Comparison of ENCODE assay signal across 11 mouse cellular contexts in the genomic region with DNA sequence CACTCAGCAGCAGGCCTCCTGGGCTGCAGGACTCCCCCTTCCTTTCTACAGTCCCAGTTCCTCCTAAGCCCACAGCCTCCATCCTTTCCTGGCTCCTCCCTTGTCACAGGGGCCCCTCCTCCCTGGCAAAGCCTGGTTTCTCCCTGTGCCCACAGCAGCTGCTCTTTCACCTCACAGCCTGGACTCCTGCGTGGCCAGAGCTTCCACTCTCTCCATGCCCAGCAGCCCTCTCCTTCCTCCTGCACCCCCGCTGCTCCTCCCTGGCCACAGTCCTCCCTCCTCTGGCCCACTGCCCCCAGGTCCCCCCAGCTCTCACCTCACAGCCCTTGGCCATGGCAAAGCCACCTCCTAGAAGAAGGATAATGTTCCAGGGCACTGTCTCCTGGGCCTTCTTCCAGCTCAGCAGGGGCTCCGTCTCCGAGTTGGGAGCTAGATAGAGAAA. TPM values are rescaled to one million over a fixed set of nuclear protein-coding genes. Genes with fewer than 3 reads are reported as not detected.
A peak's percentile ranks its signal among the peaks of the same experiment; 100 is the strongest.
DNase-seq lines count a peak whose midpoint lies in the region; ATAC-seq lines count a peak whose summit lies in the region.
"Had no signal": no experiment of that assay in that cellular context is flagged by ENCODE, and none has a peak within 500 bp of the region (broad histone marks: within the 10 kb centered on the region; RNA-seq: fewer than 3 reads in every experiment).

No protein-coding gene starts in this region.

- no peak overlapping the region for H3K4me2 ChIP-seq in hindbrain, embryonic 14.5 days (replicated peaks)
- H3K4me2 ChIP-seq in midbrain, embryonic 12.5 days (replicated peaks) = no peak overlapping the region
- no peak overlapping the region for H3K4me2 ChIP-seq in kidney, embryonic 14.5 days (replicated peaks; ENCODE audit: low read depth, low read length)

- no peaks in the 10 kb centered on the region for H3K9me3 ChIP-seq in hindbrain, embryonic 14.5 days (ENCODE audit: control insufficient read depth, low read length)
- H3K9me3 ChIP-seq in midbrain, embryonic 12.5 days = no peaks in the 10 kb centered on the region
- H3K9me3 ChIP-seq in kidney, embryonic 14.5 days (ENCODE audit: control insufficient read depth, low read length) = no peaks in the 10 kb centered on the region

- peaks cover 20% of the 10 kb centered on the region; the same call in 1 of the 2 replicates for H3K4me1 ChIP-seq in hindbrain, embryonic 14.5 days (replicated peaks; ENCODE audit: control insufficient read depth, insufficient read depth, low read length)
- peaks cover 46% of the 10 kb centered on the region for H3K4me1 ChIP-seq in midbrain, embryonic 12.5 days
- H3K4me1 ChIP-seq in kidney, embryonic 14.5 days (ENCODE audit: control insufficient read depth, insufficient read depth, low read length) = 0 out of 2 replicates have a peak, but pooled peaks cover 3% of the 10 kb centered on the region

- 49% methylated on average over 4 of the region's 4 CpGs for WGBS in hindbrain, embryonic 14.5 days
- WGBS in midbrain, embryonic 12.5 days = 59% methylated on average over 4 of the region's 4 CpGs
- WGBS in kidney, embryonic 14.5 days = 77% methylated on average over 4 of the region's 4 CpGs

- H3K27me3 ChIP-seq in hindbrain, embryonic 14.5 days (ENCODE audit: control insufficient read depth, insufficient read depth, low read length) = no peaks in the 10 kb centered on the region
- no peaks in the 10 kb centered on the region for H3K27me3 ChIP-seq in midbrain, embryonic 12.5 days
- H3K27me3 ChIP-seq in kidney, embryonic 14.5 days (ENCODE audit: control insufficient read depth, insufficient read depth, low read length) = no peaks in the 10 kb centered on the region

- peak overlapping the region; percentile 60 for H3K27ac ChIP-seq in hindbrain, embryonic 14.5 days
- H3K27ac ChIP-seq in midbrain, embryonic 12.5 days (replicated peaks) = peak overlapping the region; percentile 63
- no peak overlapping the region for H3K27ac ChIP-seq in kidney, embryonic 14.5 days (ENCODE audit: low read depth, low read length)
- H3K27ac ChIP-seq: liver, embryonic 14.5 days had no signal

- H3K36me3 ChIP-seq in hindbrain, embryonic 14.5 days (replicated peaks; ENCODE audit: control insufficient read depth, insufficient read depth) = no peaks in the 10 kb centered on the region
- H3K36me3 ChIP-seq in midbrain, embryonic 12.5 days = no peaks in the 10 kb centered on the region
- no peaks in the 10 kb centered on the region for H3K36me3 ChIP-seq in kidney, embryonic 14.5 days (ENCODE audit: control insufficient read depth, insufficient read depth, low read length)

- H3K4me3 ChIP-seq in hindbrain, embryonic 14.5 days (replicated peaks; ENCODE audit: low read length) = no peak overlapping the region
- no peak overlapping the region for H3K4me3 ChIP-seq in midbrain, embryonic 12.5 days
- H3K4me3 ChIP-seq in kidney, embryonic 14.5 days (ENCODE audit: low read length) = no peak overlapping the region

- DNase-seq in cerebellum, adult 11 months = peak; percentile 39
- DNase-seq in cerebellum, postnatal 10 days = peak; percentile 73 to 82
- DNase-seq in hindbrain, embryonic 14.5 days (ENCODE audit: low spot score) = no peak
- no peak for DNase-seq in kidney, postnatal 14 days
- no peak for DNase-seq in Muller cell, postnatal 12 days (ENCODE audit: inconsistent ontology term)
- DNase-seq: kidney, adult 11 months had no signal

- no peak for ATAC-seq in cerebellum, adult (ENCODE audit: insufficient number of reproducible peaks, low FRiP score, low TSS enrichment)
- ATAC-seq in hindbrain, embryonic 14.5 days (ENCODE audit: low FRiP score) = peak; percentile 41; the same call in 1 of the 2 replicates
- peak; percentile 18; the same call in 1 of the 2 replicates for ATAC-seq in midbrain, embryonic 12.5 days (ENCODE audit: low FRiP score, low read depth)
- no peak for ATAC-seq in kidney, embryonic 14.5 days (ENCODE audit: low FRiP score, low TSS enrichment)
- ATAC-seq: Patski had no signal

- H3K9ac ChIP-seq in hindbrain, embryonic 14.5 days = no peak overlapping the region
- 0 out of 2 replicates have a peak overlapping the region, but pooled peaks have one; percentile 28 for H3K9ac ChIP-seq in midbrain, embryonic 12.5 days (replicated peaks)
- H3K9ac ChIP-seq in kidney, embryonic 14.5 days (ENCODE audit: low read depth, low read length) = no peak overlapping the region
- H3K9ac ChIP-seq: liver, embryonic 14.5 days had no signal

RNA-seq across cellular contexts. Expression of a gene that starts 19.5 kb away (rescaled TPM):
- not detected in 2 replicates for polyA plus RNA-seq in hindbrain, embryonic 14.5 days (2014; fragmentation: Nextera tagmentation; extraction: Ambion mirVana)
- 0.05 TPM in 1 of 2 replicates, not detected in the other for polyA plus RNA-seq in midbrain, embryonic 12.5 days (2016; fragmentation: Nextera tagmentation; extraction: Ambion mirVana)
- 0.07 and 0.09 TPM in 2 replicates for polyA plus RNA-seq in kidney, embryonic 14.5 days (2014; fragmentation: Nextera tagmentation; extraction: Ambion mirVana)
- polyA plus RNA-seq: Patski had no signal

RNA-seq across cellular contexts. Expression of a gene that starts 31.6 kb away (rescaled TPM):
- 12.4 and 12.5 TPM in 2 replicates for polyA plus RNA-seq in hindbrain, embryonic 14.5 days (2014; fragmentation: Nextera tagmentation; extraction: Ambion mirVana)
- 23.6 and 25.5 TPM in 2 replicates for polyA plus RNA-seq in midbrain, embryonic 12.5 days (2016; fragmentation: Nextera tagmentation; extraction: Ambion mirVana)
- 7.9 and 13.9 TPM in 2 replicates for polyA plus RNA-seq in kidney, embryonic 14.5 days (2014; fragmentation: Nextera tagmentation; extraction: Ambion mirVana)

RNA-seq across cellular contexts. Expression of a gene that starts 51.2 kb away (rescaled TPM):
- 6.2 and 6.3 TPM in 2 replicates for polyA plus RNA-seq in hindbrain, embryonic 14.5 days (2014; fragmentation: Nextera tagmentation; extraction: Ambion mirVana)
- 7.6 and 9.2 TPM in 2 replicates for polyA plus RNA-seq in midbrain, embryonic 12.5 days (2016; fragmentation: Nextera tagmentation; extraction: Ambion mirVana)
- 0.67 and 0.88 TPM in 2 replicates for polyA plus RNA-seq in kidney, embryonic 14.5 days (2014; fragmentation: Nextera tagmentation; extraction: Ambion mirVana)
- polyA plus RNA-seq: Patski had no signal

RNA-seq across cellular contexts. Expression of a gene that starts 53.3 kb away (rescaled TPM):
- polyA plus RNA-seq in hindbrain, embryonic 14.5 days (2014; fragmentation: Nextera tagmentation; extraction: Ambion mirVana) = 5.9 and 7.5 TPM in 2 replicates
- 2.4 and 2.6 TPM in 2 replicates for polyA plus RNA-seq in midbrain, embryonic 12.5 days (2016; fragmentation: Nextera tagmentation; extraction: Ambion mirVana)
- 0.24 and 0.42 TPM in 2 replicates for polyA plus RNA-seq in kidney, embryonic 14.5 days (2014; fragmentation: Nextera tagmentation; extraction: Ambion mirVana)

Comparison
In these comparisons a context has a peak if more than half of its experiments do, and no peak if none do; other contexts are left out.
1. DNase-seq: peak in cerebellum, adult 11 months (single experiment) and cerebellum, postnatal 10 days (2 of 2); none in hindbrain, embryonic 14.5 days (single experiment), kidney, postnatal 14 days (single experiment) and Muller cell, postnatal 12 days (single experiment).
2. ATAC-seq: peak in hindbrain, embryonic 14.5 days (single experiment) and midbrain, embryonic 12.5 days (single experiment); none in cerebellum, adult (single experiment) and kidney, embryonic 14.5 days (single experiment).